Mouse (Mus musculus) kidney, postnatal 0 days (tissue): ENCODE results near the gene Hdac4. TPM values are rescaled to one million over a fixed set of nuclear protein-coding genes. Genes with fewer than 3 reads are reported as not detected.

Source experiments
- ATAC-seq: fragments of 200-750 bp; cut with Nextera tagmentation; replicated peaks from 2 replicates; pipeline ENCODE4 v1.8.0; 2017; ENCODE audit warnings: low read depth, moderate number of reproducible peaks, moderate TSS enrichment, moderate library complexity; ENCODE audit not compliant: low FRiP score
- DNase-seq: peaks from one replicate; pipeline ENCODE4 v3.0.0-alpha.2; 2016; ENCODE audit warnings: low spot score
- H3K27ac ChIP-seq: fragments of 300-500 bp; sonication (generic); 2 replicates; pipeline ENCODE4 v1.5.1; 2014; ENCODE audit warnings: mild to moderate bottlenecking
- H3K27me3 ChIP-seq: fragments of 300-500 bp; sonication (generic); 2 replicates; pipeline ENCODE4 v1.6.1; 2014; ENCODE audit warnings: low read length, mixed read lengths; ENCODE audit not compliant: insufficient read depth
- H3K36me3 ChIP-seq: fragments of 300-500 bp; sonication (generic); 2 replicates; pipeline ENCODE4 v1.6.1; 2014; ENCODE audit warnings: low read length, mixed read lengths; ENCODE audit not compliant: insufficient read depth
- H3K4me1 ChIP-seq: fragments of 300-500 bp; sonication (generic); replicated peaks from 2 replicates; pipeline ENCODE4 v1.6.1; 2014; ENCODE audit warnings: antibody characterized with exemption, low read length, mixed read lengths; ENCODE audit not compliant: insufficient read depth
- H3K4me2 ChIP-seq: fragments of 300-500 bp; sonication (generic); 2 replicates; pipeline ENCODE4 v1.6.1; 2014; ENCODE audit warnings: mild to moderate bottlenecking, low read length, moderate library complexity, mixed read lengths
- H3K4me3 ChIP-seq: fragments of 300-500 bp; sonication (generic); replicated peaks from 2 replicates; pipeline ENCODE4 v1.5.1; 2014; ENCODE audit warnings: low read depth, low read length
- H3K9ac ChIP-seq: fragments of 300-500 bp; sonication (generic); 2 replicates; pipeline ENCODE4 v1.6.1; 2014; ENCODE audit warnings: low read depth, low read length
- H3K9me3 ChIP-seq: fragments of 300-500 bp; sonication (generic); replicated peaks from 2 replicates; pipeline ENCODE4 v1.6.1; 2016; ENCODE audit warnings: low read length, inconsistent platforms, mixed read lengths
- CTCF ChIP-seq: IDR thresholded peaks from 2 replicates; pipeline ENCODE4 v1.5.1; 2016; ENCODE audit warnings: antibody characterized with exemption, low read depth, mild to moderate bottlenecking, moderate library complexity
- WGBS: fragments of 180-500 bp; shearing (Covaris S2); extraction: QIAGEN DNeasy Blood & Tissue Kit; methylation state at CpG from one replicate; pipeline ENCODE4 v1.1.7; 2014; 5-methylcytosine and 5-hydroxymethylcytosine counted together
- polyA plus RNA-seq: library from polyadenylated mRNA; unstranded; fragments of >200 nt; fragmentation: Nextera tagmentation; extraction: Ambion mirVana; gene quantifications from 2 replicates; pipeline ENCODE4 v1.2.1, GENCODE M21; 2015

The Hdac4 gene
- polyA plus RNA-seq, 1 experiment from 2014 or later: 13.9 TPM

GRCm38 (mm10) chr1:91935171-91935570, 260.3 kb downstream of the Hdac4 start:
- Histone ChIP-seq H3K4me1 (no peaks in the 10 kb centered on the region), H3K4me3 (no peak overlapping the region), H3K36me3 (0 out of 2 replicates have a peak, but pooled peaks cover 16% of the 10 kb centered on the region), H3K27ac (no peak overlapping the region), H3K9ac (no peak overlapping the region), H3K4me2 (no peak overlapping the region), H3K9me3 (no peaks in the 10 kb centered on the region), H3K27me3 (no peaks in the 10 kb centered on the region)
- DNase-seq: no peak
- TF ChIP-seq CTCF: no peak
- no peak for ATAC-seq
- 78% methylated on average over 3 of the region's 3 CpGs for WGBS

DNA sequence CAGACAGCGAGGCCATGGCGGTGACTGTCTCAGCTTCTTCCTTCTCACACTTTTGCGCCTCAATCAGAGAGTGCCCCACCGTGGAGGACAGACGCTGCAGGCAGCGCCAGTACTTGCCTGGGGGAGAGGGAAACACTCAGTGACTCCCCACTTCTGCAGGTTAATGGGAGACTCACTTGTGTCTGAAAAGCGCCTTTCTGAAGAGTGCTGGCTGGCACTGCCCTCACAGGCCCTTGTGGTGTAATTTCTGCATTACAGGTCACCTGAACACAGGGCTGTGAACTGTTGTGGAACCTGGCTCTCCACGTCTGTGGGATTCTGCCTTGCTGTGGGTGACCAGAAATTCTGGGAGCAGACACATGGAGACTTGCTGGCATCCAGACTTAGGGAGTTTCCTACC, 261.8 kb downstream of the Hdac4 start:
- no peak for DNase-seq
- no peak overlapping the region for H3K4me2 ChIP-seq
- H3K9ac ChIP-seq: no peak overlapping the region
- no peak for ATAC-seq
- no peak overlapping the region for H3K4me3 ChIP-seq
- no peaks in the 10 kb centered on the region for H3K27me3 ChIP-seq
- H3K9me3 ChIP-seq: no peaks in the 10 kb centered on the region
- H3K4me1 ChIP-seq: no peaks in the 10 kb centered on the region
- TF ChIP-seq CTCF: no peak
- WGBS: 82% methylated on average over 8 of the region's 8 CpGs
- H3K36me3 ChIP-seq: 0 out of 2 replicates have a peak, but pooled peaks cover 16% of the 10 kb centered on the region
- no peak overlapping the region for H3K27ac ChIP-seq

DNA sequence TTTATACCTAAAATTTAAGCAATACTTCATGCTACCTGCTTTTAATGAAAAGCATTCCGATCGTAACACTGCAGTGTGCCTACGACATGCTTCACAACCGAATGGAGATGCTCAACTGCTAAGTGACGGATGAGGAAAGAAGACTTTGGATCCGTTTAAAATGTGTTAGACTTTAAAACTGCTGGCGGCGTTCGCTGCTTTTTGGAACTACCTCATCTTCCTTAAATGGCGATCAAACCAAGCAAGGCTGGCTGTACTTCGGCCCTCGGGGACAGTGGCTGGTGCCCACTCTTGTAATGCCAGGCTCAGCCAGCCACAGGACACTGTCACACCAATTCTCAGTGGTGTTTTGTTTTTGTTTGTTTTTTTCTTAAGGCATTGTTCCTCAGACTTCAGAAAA, 263.3 kb downstream of the Hdac4 start:
- 91% methylated on average over 12 of the region's 12 CpGs for WGBS
- H3K27me3 ChIP-seq: no peaks in the 10 kb centered on the region
- TF ChIP-seq CTCF: no peak
- H3K27ac ChIP-seq: no peak overlapping the region
- ATAC-seq (no peak), DNase-seq (no peak)
- H3K4me3 ChIP-seq: no peak overlapping the region
- no peaks in the 10 kb centered on the region for H3K9me3 ChIP-seq
- H3K9ac ChIP-seq: no peak overlapping the region
- no peak overlapping the region for H3K4me2 ChIP-seq
- H3K36me3 ChIP-seq: 0 out of 2 replicates have a peak, but pooled peaks cover 16% of the 10 kb centered on the region
- H3K4me1 ChIP-seq: no peaks in the 10 kb centered on the region

DNA sequence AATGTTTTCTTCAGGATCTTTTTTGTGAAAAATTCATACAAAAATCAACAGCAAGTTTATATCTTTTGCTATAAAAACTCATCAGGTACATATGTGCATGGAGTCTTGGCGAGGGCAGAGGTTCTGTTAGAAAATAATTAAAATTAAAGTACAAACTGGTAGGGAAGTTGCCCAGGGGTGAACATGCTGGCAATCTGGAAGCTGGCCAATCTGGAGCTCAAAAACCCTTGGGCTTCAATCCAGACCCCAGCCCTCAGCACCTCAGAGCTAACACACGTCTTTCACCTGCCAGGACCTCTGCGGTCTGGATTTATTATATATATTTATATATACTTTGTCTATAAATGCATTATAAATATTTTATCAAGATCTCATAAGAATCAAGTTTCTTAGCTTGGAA, 263.7 kb downstream of the Hdac4 start:
- no peaks in the 10 kb centered on the region for H3K9me3 ChIP-seq
- 0 out of 2 replicates have a peak, but pooled peaks cover 16% of the 10 kb centered on the region for H3K36me3 ChIP-seq
- no peak overlapping the region for H3K4me2 ChIP-seq
- ATAC-seq: no peak
- TF ChIP-seq CTCF: no peak
- no peak for DNase-seq
- H3K27ac ChIP-seq: no peak overlapping the region
- 78% methylated on average over 3 of the region's 3 CpGs for WGBS
- H3K4me3 ChIP-seq: no peak overlapping the region
- H3K4me1 ChIP-seq: no peaks in the 10 kb centered on the region
- H3K27me3 ChIP-seq: no peaks in the 10 kb centered on the region
- H3K9ac ChIP-seq: no peak overlapping the region

DNA sequence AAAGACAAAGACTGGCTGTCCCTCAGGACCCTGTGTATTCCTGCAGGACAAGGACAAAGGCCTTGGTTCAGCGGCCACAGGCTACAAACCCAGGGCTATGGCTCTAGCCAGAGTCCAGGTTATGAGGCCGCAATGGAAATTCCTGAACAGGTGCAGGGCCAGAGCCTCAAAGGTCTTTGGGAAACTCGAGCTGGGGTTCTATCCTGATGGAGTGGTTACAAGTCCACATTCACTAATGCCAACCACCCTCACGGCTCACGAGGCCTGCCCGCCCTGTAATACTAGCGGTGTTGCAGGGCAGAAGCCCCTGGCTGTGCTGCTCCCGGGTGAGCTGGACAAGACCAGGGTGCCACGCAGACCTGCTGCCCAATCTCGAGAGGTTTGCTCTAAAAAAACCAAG, 264.3 kb downstream of the Hdac4 start:
- no peak overlapping the region for H3K27ac ChIP-seq
- no peaks in the 10 kb centered on the region for H3K27me3 ChIP-seq
- H3K36me3 ChIP-seq: 0 out of 2 replicates have a peak, but pooled peaks cover 16% of the 10 kb centered on the region
- 90% methylated on average over 10 of the region's 10 CpGs for WGBS
- no peak overlapping the region for H3K9ac ChIP-seq
- TF ChIP-seq CTCF: no peak
- no peaks in the 10 kb centered on the region for H3K9me3 ChIP-seq
- H3K4me2 ChIP-seq: no peak overlapping the region
- H3K4me1 ChIP-seq: no peaks in the 10 kb centered on the region
- ATAC-seq: peak; percentile 20; the same call in 1 of the 2 replicates
- DNase-seq: no peak
- no peak overlapping the region for H3K4me3 ChIP-seq

GRCm38 (mm10) chr1:91929051-91929450, 266.4 kb downstream of the Hdac4 start:
- DNase-seq (no peak), ATAC-seq (no peak)
- H3K27me3 ChIP-seq: no peaks in the 10 kb centered on the region
- H3K36me3 ChIP-seq: 0 out of 2 replicates have a peak, but pooled peaks cover 13% of the 10 kb centered on the region
- no peak overlapping the region for H3K9ac ChIP-seq
- H3K4me2 ChIP-seq: no peak overlapping the region
- no peak overlapping the region for H3K4me3 ChIP-seq
- WGBS: 87% methylated on average over 13 of the region's 13 CpGs
- no peak overlapping the region for H3K27ac ChIP-seq
- no peaks in the 10 kb centered on the region for H3K9me3 ChIP-seq
- H3K4me1 ChIP-seq: no peaks in the 10 kb centered on the region
- TF ChIP-seq CTCF: no peak
